Mouse (Mus musculus) CH12.LX (cell line): ENCODE results near the gene Gm6993. TPM values are rescaled to one million over a fixed set of nuclear protein-coding genes. Genes with fewer than 3 reads are reported as not detected.

Experiments
- DNase-seq: peaks from one replicate; pipeline ENCODE4 v3.0.0-alpha.2; 2013; ENCODE audit errors: extremely low read depth
- H3K27ac ChIP-seq: 2 replicates; pipeline ENCODE4 v1.5.1; 2012; ENCODE audit warnings: low read depth, mild to moderate bottlenecking, control low read depth, moderate library complexity; ENCODE audit not compliant: insufficient read depth
- H3K27me3 ChIP-seq: replicated peaks from 2 replicates; pipeline ENCODE3; 2012; ENCODE audit warnings: inconsistent platforms
- H3K36me3 ChIP-seq, 2 experiments: replicated peaks in 1 of 2; 2 replicates each; pipeline versions ENCODE3 to v1.6.1; 2012; ENCODE audit warnings: inconsistent platforms in 1 of 2, low read length in 1 of 2, mild to moderate bottlenecking in 1 of 2, mixed read lengths in 1 of 2, moderate library complexity in 1 of 2; ENCODE audit not compliant: control insufficient read depth in 1 of 2, insufficient read depth in 1 of 2
- H3K4me1 ChIP-seq, 2 experiments: 2 replicates each; pipeline ENCODE4 v1.6.1; 2012; ENCODE audit warnings: inconsistent platforms in 1 of 2, moderate library complexity in 1 of 2; ENCODE audit not compliant: insufficient read depth in 2 of 2, control insufficient read depth in 1 of 2
- H3K4me2 ChIP-seq: 2 replicates; pipeline ENCODE4 v1.6.1; 2012; ENCODE audit warnings: low read depth, mild to moderate bottlenecking, control low read depth; ENCODE audit not compliant: poor library complexity, insufficient read depth, severe bottlenecking
- H3K4me3 ChIP-seq, 3 experiments: fragments of 150-350 bp in 1 of 3; sonication (generic) in 1 of 3; replicated peaks in 1 of 3; 2 replicates each; pipeline versions ENCODE3 to v1.5.1; 2011 to 2012; ENCODE audit warnings: low read depth in 2 of 3, low read length in 2 of 3, mild to moderate bottlenecking in 2 of 3, moderate library complexity in 2 of 3, control low read depth in 1 of 3, improper control_type of control experiment in 1 of 3, inconsistent platforms in 1 of 3, mixed read lengths in 1 of 3; ENCODE audit not compliant: poor library complexity in 1 of 3
- H3K79me2 ChIP-seq: replicated peaks from 2 replicates; pipeline ENCODE4 v1.6.1; 2012; ENCODE audit warnings: mild to moderate bottlenecking, moderate library complexity; ENCODE audit not compliant: control insufficient read depth, poor library complexity, insufficient read depth, severe bottlenecking; ENCODE audit errors: extremely low read depth
- H3K9ac ChIP-seq: 2 replicates; pipeline ENCODE4 v1.6.1; 2012; ENCODE audit warnings: low read depth, mild to moderate bottlenecking, control low read depth, moderate library complexity; ENCODE audit not compliant: insufficient read depth
- H3K9me3 ChIP-seq: replicated peaks from 2 replicates; pipeline ENCODE3; 2012; ENCODE audit warnings: low read length, inconsistent platforms, mixed read lengths
- BHLHE40 ChIP-seq: IDR thresholded peaks from 2 replicates; pipeline ENCODE4 v1.6.1; 2011; ENCODE audit warnings: mild to moderate bottlenecking, low read depth, low read length, improper control_type of control experiment
- CHD1 ChIP-seq: IDR thresholded peaks from 2 replicates; pipeline ENCODE4 v1.6.1; 2012; ENCODE audit warnings: low read depth, low read length, improper control_type of control experiment, inconsistent platforms
- GABPA ChIP-seq: IDR thresholded peaks from 2 replicates; pipeline ENCODE4 v1.6.1; 2012; ENCODE audit warnings: low read depth, low read length, improper control_type of control experiment, inconsistent platforms; ENCODE audit not compliant: insufficient replicate concordance
- IRF4 ChIP-seq: IDR thresholded peaks from 2 replicates; pipeline ENCODE4 v1.6.1; 2014; ENCODE audit warnings: low read depth, mild to moderate bottlenecking, inconsistent platforms, low read length, improper control_type of control experiment
- JUN ChIP-seq: IDR thresholded peaks from 2 replicates; pipeline ENCODE4 v1.6.1; 2011; ENCODE audit warnings: low read depth, mild to moderate bottlenecking, low read length, improper control_type of control experiment, moderate library complexity; ENCODE audit not compliant: insufficient read depth
- JUND ChIP-seq: conservative IDR thresholded peaks from 2 replicates; pipeline ENCODE4 v1.6.1; 2011; ENCODE audit warnings: low read depth, low read length, improper control_type of control experiment
- KAT2A ChIP-seq: IDR thresholded peaks from 2 replicates; pipeline ENCODE4 v1.6.1; 2012; ENCODE audit warnings: low read length, improper control_type of control experiment, inconsistent platforms; ENCODE audit not compliant: insufficient replicate concordance
- MXI1 ChIP-seq: IDR thresholded peaks from 2 replicates; pipeline ENCODE4 v1.6.1; 2011; ENCODE audit warnings: mild to moderate bottlenecking, low read depth, low read length, improper control_type of control experiment
- NELFE ChIP-seq: IDR thresholded peaks from 2 replicates; pipeline ENCODE4 v1.6.1; 2011; ENCODE audit warnings: low read depth, low read length, improper control_type of control experiment
- NRF1 ChIP-seq: IDR thresholded peaks from 2 replicates; pipeline ENCODE4 v1.6.1; 2014; ENCODE audit warnings: low read depth, mild to moderate bottlenecking, inconsistent platforms, low read length, improper control_type of control experiment, moderate library complexity
- PAX5 ChIP-seq: IDR thresholded peaks from 2 replicates; pipeline ENCODE4 v1.6.1; 2012; ENCODE audit warnings: low read length, inconsistent platforms, mixed read lengths
- RAD21 ChIP-seq: IDR thresholded peaks from 2 replicates; pipeline ENCODE4 v1.6.1; 2011; ENCODE audit warnings: low read depth, mild to moderate bottlenecking, low read length, improper control_type of control experiment, moderate library complexity
- RCOR1 ChIP-seq: conservative IDR thresholded peaks from 2 replicates; pipeline ENCODE4 v1.6.1; 2012; ENCODE audit warnings: low read depth, mild to moderate bottlenecking, inconsistent platforms, low read length, improper control_type of control experiment
- SMC3 ChIP-seq: IDR thresholded peaks from 2 replicates; pipeline ENCODE4 v1.6.1; 2011; ENCODE audit warnings: low read depth, low read length, improper control_type of control experiment
- UBTF ChIP-seq: IDR thresholded peaks from 2 replicates; pipeline ENCODE4 v1.6.1; 2012; ENCODE audit warnings: low read depth, mild to moderate bottlenecking, inconsistent platforms, low read length, improper control_type of control experiment, moderate library complexity
- ZKSCAN1 ChIP-seq: IDR thresholded peaks from 2 replicates; pipeline ENCODE4 v1.6.1; 2012; ENCODE audit warnings: low read depth, inconsistent platforms, low read length, improper control_type of control experiment, borderline replicate concordance
- dilution Hi-C: fragments of 300-500 bp; cut with MboI; formaldehyde crosslinking; loops from 2 replicates; pipeline ENCODE4 v1.14.3; 2020; ENCODE audit warnings: low sequenced_read_pairs; ENCODE audit not compliant: extremely low pct_unique_long_range_greater_than_20kb, extremely low pct_ligation_motif_present
- in situ Hi-C: fragments of 300-500 bp; cut with MboI; formaldehyde crosslinking; loops from 3 replicates; pipeline ENCODE4 v1.14.3; 2019; ENCODE audit warnings: low sequenced_read_pairs, low pct_ligation_motif_present, low pct_unique_long_range_greater_than_20kb, mixed read lengths
- polyA plus RNA-seq: library from polyadenylated mRNA; unstranded; fragments of >175 nt; gene quantifications from 2 replicates; pipeline ENCODE4 v1.2.1, GENCODE M21; 2012; ENCODE audit warnings: low read depth; ENCODE audit not compliant: insufficient read length
- total RNA-seq, 2 experiments: library from RNA; depleted of rRNA; stranded (reverse); fragments of 300-350 nt in 1 of 2; fragments of >200 nt in 1 of 2; gene quantifications; 2 replicates each; pipeline ENCODE4 v1.2.3; 2012 to 2014

Gm6993 gene
- total and polyA plus RNA-seq, 3 experiments = not detected

GRCm38 (mm10) chr12:31265005-31265721 is 24.6 kb downstream of the Gm6993 start, which contains the start of gene Lamb1:
Gene Lamb1 (plus strand): TSS chr12:31265234.
- dilution Hi-C loops (no loop called here), in situ Hi-C loops (no loop called here)
- H3K36me3 ChIP-seq = no peaks in the 10 kb centered on the region
- H3K4me1 ChIP-seq = no peaks in the 10 kb centered on the region
- no peak within 1 kb of the TSS for H3K9ac ChIP-seq
- TF ChIP-seq KAT2A = no peak
- no peak for TF ChIP-seq UBTF
- TF ChIP-seq RAD21 = no peak
- no peak for TF ChIP-seq NELFE
- TF ChIP-seq JUND = no peak
- TF ChIP-seq MXI1 = no peak
- TF ChIP-seq NRF1 = no peak
- no peak for DNase-seq
- no peak within 1 kb of the TSS for H3K4me2 ChIP-seq
- H3K9me3 ChIP-seq = no peaks in the 10 kb centered on the region
- no peak within 1 kb of the TSS for H3K27ac ChIP-seq
- no peak within 1 kb of the TSS for H3K4me3 ChIP-seq
- H3K79me2 ChIP-seq = no peaks in the 10 kb centered on the region
- no peaks in the 10 kb centered on the region for H3K27me3 ChIP-seq

DNA sequence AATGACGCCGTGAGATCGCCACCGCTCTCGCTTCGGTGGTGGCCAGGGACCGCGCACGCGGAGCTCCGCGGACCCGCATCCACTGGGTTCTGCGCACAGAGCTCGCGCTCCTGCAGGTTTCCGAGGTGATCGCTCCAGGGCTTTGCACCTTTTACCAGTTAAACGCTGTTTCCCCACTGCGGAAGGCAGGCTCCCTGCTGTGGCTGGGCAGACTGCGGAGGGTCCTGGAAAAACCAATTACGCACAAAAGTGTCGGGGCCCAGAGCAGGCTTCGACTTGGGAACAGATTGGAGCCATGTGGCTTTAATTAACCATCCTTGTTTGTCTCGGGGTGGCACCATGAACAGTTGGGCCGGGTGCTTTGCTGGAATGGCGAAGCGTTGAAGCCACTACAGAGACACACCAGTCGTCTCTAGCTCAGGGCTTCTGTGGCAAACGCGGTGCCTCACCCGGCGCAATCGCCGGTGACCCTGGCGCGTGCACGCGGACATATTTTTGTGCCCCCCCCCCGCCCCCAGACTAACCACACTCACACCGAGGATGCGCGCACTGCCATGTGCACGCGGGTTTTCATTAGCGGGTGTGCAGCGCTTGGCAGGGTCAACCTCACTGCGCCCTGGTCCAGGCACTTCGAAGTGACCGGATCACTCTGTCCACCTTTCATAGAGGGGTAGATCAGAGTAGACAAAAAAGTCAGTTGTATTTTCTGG is 25.3 kb downstream of the Gm6993 start:
- Histone ChIP-seq H3K9ac (no peak overlapping the region), H3K79me2 (no peaks in the 10 kb centered on the region), H3K36me3 (no peaks in the 10 kb centered on the region)
- in situ Hi-C loops = no loop called here
- dilution Hi-C loops = no loop called here
- DNase-seq = no peak
- TF ChIP-seq SMC3 = no peak
- TF ChIP-seq CHD1 = no peak
- no peak for TF ChIP-seq BHLHE40
- no peak for TF ChIP-seq RCOR1
- TF ChIP-seq GABPA = no peak
- no peak for TF ChIP-seq NRF1
- no peak for TF ChIP-seq JUND
- TF ChIP-seq JUN = no peak
- TF ChIP-seq ZKSCAN1 = no peak
- no peak for TF ChIP-seq IRF4
- no peak for TF ChIP-seq PAX5
- TF ChIP-seq, all 38 proteins: peak for 0
- Histone ChIP-seq H3K4me3 (no peak overlapping the region), H3K27ac (no peak overlapping the region), H3K4me2 (no peak overlapping the region), H3K4me1 (no peaks in the 10 kb centered on the region), H3K27me3 (no peaks in the 10 kb centered on the region), H3K9me3 (no peaks in the 10 kb centered on the region)
